Mouse (Mus musculus): Measurements from ENCODE around the gene H2-DMa.

Gene H2-DMa

GRCm38 (mm10) chr17:34104804-34105203, 14.5 kb upstream of the H2-DMa start:
- no peak for DNase-seq

DNA sequence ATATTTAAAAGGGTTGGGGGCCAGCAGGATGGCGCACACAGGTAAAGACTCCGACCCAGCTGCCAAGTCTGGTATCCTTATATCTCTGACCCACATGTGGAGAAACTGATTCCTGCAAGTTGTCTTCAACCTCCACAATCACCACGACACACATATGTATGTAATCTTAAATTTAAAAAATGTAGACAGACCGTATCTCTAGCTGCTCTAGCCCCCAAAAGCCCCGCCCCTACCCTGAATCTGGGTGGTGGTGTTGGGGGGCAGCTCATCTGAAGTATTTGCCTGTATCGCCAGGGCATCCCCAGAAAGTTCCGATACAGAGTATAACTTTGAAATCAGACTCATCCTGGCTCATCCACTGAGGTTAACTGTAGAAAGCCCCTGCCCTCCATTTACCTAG, 12.8 kb upstream of the H2-DMa start:
- no peak for DNase-seq

DNA sequence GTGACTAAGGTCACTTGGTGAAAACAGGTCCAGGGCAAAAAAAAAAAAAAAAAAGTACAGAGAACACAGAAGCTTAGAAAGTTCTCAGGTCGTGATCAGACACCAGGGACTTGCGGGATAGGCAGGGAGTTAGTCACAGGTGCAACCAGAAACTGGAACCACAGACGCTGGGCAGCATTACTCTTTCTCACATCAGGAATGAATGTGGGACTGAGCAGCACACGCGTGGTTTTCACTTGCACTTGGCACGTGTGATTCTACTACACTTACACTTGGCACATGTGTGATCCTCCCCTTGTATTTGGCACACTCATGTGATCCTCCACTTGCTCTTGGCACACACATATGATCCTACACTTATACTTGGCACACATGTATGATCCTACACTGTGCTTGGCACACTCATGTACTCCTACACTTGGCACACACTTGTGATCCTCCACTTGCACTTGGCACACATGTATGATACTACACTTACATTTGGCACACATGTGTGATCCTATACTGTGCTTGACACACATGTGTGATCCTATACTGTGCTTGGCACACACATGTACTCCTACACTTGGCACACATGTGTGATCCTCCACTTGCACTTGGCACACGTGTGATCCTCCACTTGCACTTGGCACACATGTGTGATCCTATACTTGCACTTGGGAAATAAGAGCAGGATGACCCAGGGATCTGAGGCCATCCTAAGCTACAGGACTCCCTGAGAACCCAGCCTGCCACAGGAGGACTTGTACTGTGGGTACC, 12.1 kb upstream of the H2-DMa start:
- no peak for DNase-seq

DNA sequence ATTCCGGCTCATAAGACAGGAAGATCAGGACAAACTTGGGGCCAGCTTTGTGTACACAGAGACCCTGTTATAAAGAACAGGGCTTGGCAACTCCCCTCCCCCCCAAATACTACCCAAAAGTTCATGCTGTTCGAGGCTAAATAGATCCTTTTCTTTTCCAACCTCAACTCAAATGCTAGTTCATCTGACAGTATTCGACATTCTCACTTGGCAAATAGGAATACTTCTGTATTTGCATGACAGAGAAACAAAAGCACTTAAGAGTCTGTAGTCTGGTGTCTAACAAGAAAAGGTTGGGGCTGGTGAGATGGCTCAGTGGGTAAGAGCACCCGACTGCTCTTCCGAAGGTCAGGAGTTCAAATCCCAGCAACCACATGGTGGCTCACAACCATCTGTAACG, 10.9 kb upstream of the H2-DMa start:
- DNase-seq: no peak

GRCm38 (mm10) chr17:34109038-34109805, 10.1 kb upstream of the H2-DMa start:
- no peak for DNase-seq

- no peak for DNase-seq
Measured at GRCm38 (mm10) chr17:34109806-34110195, 9.5 kb upstream of the H2-DMa start.

DNA sequence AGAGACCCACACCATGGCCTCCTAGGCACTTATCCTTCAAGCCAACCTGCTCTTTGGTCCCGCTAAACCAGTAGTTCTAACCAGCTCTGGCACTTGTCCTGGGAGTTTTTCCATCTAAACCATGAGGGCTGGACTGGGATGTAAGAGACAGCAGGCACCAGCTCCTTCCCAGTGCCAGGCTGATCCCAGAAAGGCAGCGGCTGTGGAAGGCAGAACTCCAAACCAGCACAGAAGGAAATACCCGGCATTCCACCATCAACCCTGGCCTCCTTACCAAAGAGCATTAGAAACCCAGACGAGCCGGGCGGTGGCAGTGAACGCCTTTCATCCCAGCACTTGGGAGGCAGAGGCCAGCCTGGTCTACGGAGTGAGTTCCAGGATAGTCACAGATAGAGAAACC, 9.0 kb upstream of the H2-DMa start:
- DNase-seq: no peak

- no peak for DNase-seq
Measured at GRCm38 (mm10) chr17:34114114-34114513, 5.2 kb upstream of the H2-DMa start.

DNA sequence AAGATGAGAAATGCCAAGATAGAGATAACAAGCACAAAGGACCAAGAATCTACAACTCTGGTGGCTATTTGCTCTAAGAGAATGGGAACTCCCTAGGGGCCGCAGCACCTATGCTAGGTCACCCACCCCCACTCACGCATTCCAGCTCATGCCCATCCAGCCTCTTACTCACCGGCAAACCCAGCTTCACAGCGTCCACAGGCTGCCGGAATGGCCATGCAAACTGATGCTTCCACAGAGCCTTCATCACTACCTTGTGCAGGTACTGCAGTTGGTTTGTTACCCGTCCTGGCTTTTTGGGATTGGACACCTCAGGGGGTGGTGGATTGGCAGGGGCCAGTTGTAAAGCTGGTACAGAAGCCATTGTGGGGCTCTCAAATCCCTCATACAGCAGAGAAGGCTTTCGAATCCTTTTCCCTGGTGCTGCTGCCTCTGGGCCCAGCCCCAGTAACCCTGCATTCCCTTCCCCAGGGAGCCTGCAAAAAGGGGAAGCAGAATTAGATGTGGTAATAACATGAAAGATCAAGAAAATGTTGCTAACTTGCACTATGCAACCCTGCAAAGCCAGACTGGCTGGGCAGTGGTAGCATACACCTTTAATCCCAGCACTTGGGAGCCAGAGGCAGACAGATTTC, 2.5 kb upstream of the H2-DMa start:
- no peak for DNase-seq

GRCm38 (mm10) chr17:34117421-34118112, 1.8 kb upstream of the H2-DMa start:
- no peak for DNase-seq

DNA sequence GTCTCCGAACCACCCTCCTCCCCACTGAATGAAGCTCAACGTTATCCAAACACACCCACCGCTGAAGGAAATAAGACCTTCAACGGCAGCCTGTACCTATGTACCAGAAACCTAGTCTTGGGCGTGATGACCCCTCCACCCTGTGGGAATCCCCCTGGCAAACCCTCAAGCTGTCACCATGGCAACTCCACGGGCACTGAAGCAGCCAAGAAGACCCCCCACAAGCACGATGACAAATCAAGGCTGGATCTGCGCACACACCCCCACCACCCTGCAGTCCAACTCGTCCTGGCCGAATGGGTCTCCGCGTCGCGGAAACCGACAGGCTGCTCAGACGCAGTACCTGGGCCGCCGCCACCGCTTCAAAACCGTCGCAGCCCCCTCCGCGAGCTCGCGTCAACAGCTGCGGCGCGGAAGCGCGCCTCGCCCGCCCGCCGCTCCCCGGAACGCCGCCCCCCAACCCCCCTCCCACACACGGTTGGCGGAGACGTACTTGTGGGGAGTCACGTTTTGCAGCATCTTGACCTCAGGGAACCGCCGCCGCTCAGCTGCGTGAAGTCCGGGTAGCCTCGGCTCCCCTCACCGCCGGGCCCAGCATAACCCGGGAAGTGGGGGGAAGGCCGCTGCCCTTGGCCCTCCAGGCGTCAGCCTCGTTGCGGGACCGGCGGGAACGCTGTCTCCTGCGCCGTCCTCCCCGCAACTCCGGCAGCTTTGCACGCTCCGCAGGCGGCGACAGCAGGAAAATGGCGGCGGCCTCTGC, 1.0 kb upstream of the H2-DMa start:
- peak; percentile 62 for DNase-seq

DNA sequence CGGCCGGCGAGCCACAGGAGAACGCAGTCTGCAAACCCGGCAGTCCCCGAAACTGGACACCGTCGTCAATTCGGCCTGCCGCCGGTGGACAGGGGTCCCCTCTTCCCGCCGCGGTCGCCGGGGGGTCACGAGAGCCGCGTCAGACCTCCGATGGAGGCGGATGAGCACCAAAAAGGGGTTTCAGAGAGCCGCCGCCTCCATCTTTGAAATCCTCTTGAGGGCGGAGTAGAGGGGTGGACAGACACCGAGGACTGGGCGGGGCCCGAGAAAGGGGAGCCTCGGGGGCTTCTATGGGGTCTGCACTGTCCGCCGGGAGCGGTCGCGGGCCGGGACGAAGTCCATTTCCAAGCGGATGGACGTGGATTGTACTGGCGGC, 480 bp upstream of the H2-DMa start:
- DNase-seq: no peak

DNA sequence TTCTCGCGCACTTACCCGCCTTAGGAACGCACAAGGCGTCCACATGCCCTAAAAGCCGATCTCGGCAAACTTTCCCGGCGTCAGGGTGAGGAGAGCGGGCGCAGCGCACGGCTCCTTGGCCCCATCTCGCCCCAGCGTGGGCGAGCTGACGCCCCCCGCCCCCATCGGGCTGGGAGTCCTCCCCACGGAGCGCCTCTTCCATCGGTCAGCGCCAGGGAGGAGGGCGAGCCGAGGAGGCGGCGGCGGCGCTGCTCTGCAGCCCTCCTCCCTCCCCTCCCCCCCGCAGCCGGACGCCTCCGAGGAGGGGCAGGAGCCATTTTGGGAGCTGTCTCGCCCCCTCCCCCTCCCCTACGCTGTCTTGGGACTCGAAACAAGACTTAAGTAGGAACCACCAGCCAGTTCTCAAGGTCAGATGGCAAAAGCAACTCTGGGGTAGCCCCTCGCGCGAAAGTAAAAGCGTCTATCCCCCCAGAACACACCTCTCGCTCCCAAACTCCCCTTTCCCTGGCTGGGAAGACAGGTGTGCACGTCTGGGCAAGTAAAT, 911 bp downstream of the H2-DMa start:
- DNase-seq: peak; percentile 91

DNA sequence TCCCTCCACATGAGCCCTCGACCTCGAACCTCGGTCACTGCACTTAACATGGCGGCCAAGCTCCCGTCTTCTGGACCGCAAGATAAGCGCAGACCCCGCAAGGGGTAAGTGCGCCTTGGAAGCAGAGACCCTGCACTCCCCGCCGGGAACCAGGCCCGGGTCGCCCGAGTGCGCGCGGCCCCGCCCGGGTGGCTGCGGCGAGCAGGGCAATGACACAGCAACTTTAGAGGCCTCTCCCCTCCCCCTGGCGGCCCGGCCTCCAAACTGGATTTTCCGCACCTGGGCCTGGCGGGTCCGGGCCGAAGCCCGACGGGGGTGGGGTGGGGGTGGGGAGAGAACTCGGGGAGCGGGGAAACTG, 1.5 kb downstream of the H2-DMa start:
- DNase-seq: peak; percentile 75

DNA sequence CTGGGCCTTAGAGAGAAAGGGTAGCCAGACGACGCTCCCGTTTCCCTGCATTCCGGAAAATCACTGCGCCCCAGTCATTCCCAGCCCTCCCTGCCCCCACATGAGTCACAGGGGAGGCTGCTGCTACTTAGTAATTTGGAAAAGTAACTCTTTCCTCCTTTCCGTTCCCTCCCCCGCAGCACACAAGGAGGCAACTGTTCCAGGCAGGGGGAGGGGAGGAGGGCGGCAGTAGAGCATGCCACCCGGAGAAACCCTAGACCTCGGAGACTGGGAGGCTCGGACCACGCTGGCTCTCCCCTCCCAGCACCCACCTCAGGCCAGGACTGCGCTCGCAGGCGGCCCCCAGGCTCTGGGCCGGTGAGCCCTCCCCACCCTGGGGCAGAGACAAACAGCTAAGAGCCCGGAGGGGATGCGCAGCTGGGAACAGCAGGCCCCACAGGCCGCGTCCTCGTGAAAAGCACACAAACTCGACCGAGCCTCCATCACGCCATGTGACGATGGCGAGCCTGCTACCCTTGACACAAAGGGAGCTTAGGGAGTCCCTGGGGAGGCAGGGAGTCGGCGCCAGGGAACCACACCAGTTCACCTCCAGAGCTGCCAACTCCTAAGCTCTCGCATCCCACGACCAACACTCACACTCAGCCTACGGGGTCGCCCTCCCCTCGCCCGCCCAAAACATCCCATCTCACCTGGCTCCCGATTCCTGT, 2.0 kb downstream of the H2-DMa start:
- DNase-seq: peak; percentile 79

DNA sequence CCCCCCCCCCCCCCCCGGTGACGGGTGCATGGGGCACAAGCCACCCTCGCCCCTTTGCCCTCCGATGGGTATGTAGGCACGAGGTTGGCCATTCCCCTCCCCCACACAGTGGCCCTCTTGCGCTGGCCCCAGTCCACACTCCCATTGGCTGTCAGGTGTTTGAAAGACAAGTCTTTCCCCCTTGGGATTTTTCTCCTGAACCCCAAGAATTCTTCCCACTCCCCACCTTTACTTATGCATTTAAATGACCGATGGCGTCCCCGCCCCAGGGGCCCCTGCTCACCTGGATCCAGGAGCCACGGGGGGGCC, 2.5 kb downstream of the H2-DMa start:
- peak; percentile 68 for DNase-seq

- peak; percentile 97 for DNase-seq
Measured at GRCm38 (mm10) chr17:34122188-34122984, 3.0 kb downstream of the H2-DMa start, which contains the start of gene Brd2. Brd2 (minus strand) TSS chr17:34122634.

DNA sequence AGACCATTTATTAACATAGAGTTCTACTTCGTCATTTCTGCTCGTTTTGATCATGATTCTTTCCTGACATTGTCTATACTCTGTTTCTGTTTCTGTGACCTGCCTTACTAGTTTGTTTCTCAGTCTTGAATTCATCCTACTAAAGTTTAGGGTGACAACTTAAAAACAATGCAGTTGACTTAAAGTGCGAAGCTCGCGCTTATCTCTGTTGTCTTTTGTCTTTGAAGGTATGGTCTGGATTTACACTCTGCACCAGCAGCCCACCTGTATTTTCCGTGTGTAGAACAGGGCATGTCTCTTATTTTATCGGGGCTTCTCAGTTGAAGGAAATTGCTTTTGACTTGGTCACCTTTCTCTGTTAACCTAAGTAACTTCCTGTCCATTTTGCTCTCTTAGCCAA, 3.8 kb downstream of the H2-DMa start:
- no peak for DNase-seq

DNA sequence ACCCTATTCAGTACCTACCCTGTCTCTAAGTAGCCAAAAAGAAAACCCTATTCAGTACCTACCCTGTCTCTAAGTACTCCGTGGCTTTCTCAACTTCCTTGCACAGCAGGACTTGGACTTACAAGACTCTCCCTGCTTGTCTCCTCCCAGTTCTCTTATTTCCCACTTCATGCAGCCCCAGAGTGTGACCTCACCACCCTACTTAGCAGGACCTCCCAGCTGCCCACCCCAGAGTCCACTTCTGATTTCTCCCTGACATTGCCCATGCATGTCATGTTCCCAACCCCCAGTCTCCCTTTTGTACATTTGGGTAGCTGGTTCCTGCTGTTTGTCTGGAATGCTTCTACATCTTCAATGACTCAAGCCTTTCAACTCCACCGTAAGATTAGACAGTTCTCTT, 4.2 kb downstream of the H2-DMa start:
- DNase-seq: no peak

- no peak for DNase-seq
Measured at GRCm38 (mm10) chr17:34124649-34125048, 5.3 kb downstream of the H2-DMa start.

DNA sequence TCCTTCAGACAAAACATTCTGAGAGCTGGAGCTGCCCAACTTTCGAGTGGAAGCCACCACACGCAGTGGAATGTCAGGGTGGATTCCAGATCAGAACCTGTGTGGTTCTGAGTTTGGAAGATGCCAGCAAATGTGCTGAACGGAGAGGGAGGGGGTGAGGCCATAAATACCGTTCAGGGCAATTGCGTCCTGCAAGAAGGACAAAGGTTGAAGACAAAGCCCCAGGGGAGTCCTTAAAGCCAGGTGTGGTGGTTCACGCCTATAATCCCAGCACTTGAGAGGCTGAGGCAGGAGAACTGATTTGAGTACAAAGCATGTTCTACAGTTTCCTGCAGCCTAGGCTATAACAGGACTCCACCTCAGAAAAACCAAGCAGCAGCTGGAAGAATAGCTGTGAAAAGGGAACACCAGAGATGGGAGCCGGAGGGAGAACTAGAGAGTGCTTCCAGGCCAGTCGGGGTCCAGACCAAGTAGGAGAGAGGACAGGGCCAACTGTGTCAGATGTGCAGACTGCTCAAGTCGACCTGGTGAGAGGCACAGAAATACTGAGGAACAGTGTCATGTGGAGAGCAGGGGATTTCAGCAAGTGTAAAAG, 7.6 kb downstream of the H2-DMa start:
- no peak for DNase-seq

Data from right cerebral cortex, postnatal 14 days (tissue).